Mouse (Mus musculus): ENCODE measurements around the gene Megf8.

DNA sequence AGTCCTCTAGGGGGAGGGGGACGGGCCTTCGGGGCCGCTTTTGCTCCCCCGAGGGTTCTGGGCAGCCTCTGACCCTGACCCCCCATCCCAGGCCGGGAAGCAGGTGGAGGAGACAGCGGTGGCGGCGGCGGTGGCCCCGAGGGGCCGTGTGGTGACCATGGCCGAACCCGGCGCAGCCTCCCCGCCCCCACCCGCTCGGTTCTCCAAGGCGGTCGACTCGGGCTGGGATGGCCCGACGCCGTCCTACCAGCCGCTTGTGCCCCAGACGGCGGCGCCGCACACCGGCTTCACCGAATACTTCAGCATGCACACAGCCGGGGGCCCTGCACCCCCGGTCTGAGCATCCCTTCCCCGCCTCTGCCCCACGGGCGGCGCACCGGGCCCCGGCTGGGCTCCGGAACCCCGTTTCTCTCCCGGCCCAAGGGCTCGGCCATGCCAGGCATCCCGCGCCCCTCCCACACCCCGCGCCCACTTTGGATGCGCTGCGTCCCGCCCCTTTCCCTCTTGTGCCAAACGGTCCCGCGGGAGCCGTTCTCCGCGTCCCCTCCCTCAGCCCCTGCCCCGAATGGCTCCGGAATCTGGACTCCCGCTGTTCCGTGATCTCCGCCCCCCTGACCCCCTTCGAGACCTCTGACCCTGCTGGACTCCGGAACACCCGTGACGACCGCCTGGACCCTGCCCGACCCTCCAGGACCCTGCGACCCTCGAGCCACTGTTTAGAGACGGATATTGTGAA lies 1.5 kb upstream of the Megf8 start:
- TF ChIP-seq CTCF (IDR thresholded peaks at IDR 0.05; ENCODE audit: low read depth, low read length) (no peak), POLR2A (IDR thresholded peaks at IDR 0.05; ENCODE audit: extremely low read depth, insufficient read depth, low read length) (no peak)
